Mouse (Mus musculus) layer of hippocampus, adult 9-11 months (tissue): ENCODE measurements around the gene Saa1.
"Not testable (repeated sequence)": the region's sequence is repeated elsewhere in the genome, so short reads cannot be mapped to it uniquely, and the experiment has no call there.

Source experiments
- DNase-seq: peaks from one replicate; pipeline ENCODE4 v3.0.0; 2022

Gene Saa1

DNA sequence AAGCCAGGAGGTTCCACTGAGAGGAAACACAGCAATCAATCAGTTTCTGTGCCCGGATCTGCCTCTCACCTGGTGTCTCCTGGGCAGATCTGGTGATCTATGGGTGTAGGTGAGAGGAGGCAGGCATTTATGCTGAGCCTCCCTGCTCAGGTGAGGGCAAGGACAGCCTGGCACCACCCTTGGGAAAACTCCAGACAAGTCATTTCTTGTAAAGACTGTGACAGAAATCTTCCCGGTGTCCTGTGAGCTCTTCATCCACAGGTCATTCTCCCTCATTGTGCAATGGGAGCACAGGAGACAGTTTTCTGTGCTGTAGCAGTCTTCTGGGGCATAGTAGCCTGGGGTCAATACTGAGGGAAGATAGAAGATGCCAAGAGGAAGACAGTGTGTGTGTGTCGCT is at the start of gene Saa1:
Gene Saa1 (minus strand): TSS at position 101 of the 400 bp plus-strand sequence.
- not testable (repeated sequence) for DNase-seq

DNA sequence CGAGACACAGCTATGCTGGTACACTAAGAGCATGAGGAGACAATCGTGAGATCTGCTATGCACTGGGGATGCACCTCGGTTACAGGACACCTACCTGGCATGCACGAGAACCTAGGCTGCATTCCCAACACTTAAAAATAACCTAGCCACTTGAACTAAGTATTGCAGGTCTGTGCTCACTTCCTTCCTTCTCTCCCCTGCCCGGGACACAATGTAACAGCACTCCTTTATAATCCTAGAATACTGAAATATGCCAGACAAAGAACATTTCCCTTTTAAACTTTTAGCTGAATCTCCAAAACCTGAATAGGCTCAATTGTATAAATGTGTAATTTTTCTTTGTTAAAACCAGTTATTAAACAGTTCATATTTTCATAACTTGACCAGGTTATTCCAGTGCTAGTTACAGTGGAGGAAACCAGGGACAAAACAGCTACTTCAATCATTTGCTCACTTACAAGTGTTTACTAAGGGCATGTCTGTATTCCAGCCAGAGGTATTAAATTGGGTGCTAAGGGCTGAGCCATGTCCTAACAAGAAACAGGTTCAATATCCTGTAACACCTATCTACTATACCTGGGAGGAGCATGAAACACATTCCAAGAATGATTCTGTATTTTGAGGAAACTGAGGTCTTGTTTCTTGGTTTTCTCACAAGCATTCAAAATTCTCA is 46.5 kb upstream of the Saa1 start:
- no peak for DNase-seq

DNA sequence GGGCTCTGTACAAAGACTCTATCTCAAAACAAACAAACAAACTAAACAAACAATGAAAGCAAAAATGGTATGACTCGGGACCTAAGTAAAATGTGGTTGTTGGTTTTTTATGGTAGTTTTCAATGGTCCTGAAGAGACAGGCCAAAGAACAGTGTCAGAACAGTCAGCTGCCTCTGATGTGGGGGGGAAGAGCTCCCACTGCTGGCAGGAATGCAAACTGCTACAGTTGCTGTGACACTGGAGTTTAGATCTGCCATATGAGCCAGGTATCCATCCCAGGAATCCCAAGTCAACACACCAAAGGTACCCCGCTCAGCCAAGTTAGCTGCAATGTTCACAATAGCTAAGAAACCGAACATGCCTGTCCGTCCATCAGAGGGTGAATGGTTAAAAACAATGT is 27.9 kb upstream of the Saa1 start:
- peak; percentile 16 for DNase-seq

DNA sequence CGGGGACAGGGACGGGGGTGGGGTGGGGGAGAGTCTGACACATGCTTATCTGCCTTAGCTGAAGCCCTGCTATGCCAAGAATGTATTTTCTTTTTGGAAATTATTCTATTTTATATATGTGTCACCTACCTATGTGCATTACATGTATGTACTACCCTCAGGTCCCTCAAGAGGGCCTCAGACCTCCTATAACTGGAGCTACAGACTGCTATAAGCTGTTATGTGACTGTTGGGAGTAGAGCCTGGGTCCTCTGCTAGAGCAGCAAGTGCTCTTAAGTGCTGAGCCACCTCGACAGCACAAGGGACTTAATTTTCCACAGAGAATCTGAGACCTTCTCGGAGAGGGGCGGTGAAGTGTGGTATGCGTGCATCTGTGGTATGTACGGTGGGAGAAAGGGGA is 25.7 kb upstream of the Saa1 start:
- no peak for DNase-seq

DNA sequence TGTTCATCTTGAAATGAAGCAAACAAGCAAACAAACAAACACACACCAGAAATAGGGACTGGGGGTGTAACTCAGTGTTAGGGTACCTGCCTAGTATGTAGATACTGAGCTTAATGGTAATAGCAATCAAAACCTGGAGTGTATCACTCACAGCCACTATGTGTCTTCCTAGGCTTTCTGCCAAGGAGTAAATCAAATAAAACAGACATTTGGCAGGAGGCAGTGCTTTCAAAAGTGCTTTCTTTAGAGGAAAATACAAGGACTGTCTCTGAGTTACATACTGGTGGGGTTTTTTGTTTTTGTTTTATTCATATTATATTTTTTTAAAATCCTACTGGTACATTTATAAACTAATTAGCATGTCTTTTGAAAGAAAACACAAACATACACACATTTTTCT is 24.6 kb upstream of the Saa1 start:
- no peak for DNase-seq

DNA sequence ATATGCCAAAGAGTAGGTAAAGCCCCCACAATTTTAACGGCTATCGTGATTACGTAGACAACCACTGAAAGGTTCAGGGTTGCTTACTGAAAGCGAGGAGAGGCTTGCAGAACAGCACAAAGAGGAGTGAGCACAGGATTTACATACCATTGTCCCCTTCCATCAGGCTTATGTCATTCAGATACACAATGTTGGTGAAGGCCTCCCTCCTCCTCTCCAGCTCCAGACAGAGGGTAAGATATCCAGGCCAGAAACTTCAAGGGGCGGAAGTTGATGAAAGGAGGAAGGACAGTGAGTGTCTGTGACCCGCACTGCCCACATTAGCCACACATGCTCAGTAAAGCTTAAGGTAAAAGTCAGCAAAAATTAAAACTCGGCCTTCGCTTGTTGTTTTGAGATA is 21.9 kb upstream of the Saa1 start:
- no peak for DNase-seq

DNA sequence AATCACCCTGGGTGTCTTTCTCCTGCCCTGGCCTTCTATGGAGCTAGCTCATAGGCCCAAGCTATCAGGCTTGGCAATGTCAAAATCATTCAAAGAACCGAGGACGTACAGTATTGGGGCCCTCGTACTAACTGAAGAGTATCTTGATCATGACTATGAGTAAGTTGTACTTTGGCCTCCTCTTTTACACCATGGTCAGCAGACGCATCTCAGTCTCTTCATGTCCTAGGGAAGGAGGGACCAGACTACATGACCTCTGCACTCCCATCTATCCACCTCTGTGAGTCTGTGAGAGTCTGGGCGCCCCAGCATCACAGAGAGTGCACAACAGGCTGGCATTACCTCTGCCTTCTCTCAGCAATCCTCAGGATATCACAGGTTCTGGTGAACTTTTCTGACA is 19.8 kb upstream of the Saa1 start:
- DNase-seq = no peak

DNA sequence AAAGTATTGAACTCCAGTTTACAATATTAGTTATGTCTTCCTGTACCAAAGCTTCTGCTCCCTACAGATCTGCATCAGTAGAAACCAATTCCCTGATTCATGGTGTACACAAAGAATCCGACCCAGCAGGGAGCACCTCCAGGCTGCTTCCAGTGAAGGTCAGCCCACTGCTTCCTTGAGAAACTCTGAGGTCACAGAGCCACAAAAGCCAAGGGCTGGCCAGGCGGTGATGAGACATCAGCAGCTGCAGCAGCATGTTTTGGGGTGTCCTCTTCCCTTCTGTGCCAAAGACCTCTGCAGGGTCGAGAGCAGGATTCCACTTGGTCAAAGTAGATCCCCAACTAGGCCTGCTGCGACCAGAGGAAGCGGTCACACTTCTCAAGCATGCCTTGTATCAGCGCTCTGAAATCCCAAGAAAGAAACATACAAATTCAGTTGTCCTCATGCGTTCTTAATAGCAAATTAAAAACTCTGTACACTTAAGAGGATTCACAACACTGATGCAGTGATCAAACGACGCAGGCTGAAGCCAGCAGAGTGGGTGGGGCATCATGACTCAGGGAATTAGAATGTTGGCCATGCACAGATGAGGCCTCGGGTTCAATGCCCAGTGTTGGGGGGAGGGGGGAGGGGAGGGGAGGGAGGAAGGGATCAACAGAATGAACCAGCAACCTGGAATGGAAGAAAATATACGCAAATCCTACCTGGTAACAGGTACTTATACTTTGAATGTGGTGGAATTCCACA is 18.4 kb upstream of the Saa1 start:
- no peak for DNase-seq

DNA sequence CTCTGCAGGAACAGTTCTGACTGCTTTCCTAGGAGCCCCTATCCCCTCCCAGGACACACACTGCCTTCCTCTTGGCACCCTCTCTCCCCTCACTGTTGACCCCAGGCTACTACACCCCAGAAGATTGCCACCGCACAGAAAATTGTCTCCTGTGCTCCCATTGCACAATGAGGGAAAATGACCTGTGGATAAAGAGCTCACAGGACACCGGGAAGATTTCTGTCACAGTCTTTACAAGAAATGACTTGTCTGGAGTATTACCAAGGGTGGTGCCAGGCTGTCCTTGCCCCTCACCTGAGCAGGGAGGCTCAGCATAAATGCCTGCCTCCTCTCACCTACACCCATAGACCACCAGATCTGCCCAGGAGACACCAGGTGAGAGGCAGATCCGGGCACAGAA is 8.7 kb upstream of the Saa1 start, which contains the start of gene Saa2:
Gene Saa2 (plus strand): TSS at position 301 of the 400 bp plus-strand sequence.
- DNase-seq = no peak

DNA sequence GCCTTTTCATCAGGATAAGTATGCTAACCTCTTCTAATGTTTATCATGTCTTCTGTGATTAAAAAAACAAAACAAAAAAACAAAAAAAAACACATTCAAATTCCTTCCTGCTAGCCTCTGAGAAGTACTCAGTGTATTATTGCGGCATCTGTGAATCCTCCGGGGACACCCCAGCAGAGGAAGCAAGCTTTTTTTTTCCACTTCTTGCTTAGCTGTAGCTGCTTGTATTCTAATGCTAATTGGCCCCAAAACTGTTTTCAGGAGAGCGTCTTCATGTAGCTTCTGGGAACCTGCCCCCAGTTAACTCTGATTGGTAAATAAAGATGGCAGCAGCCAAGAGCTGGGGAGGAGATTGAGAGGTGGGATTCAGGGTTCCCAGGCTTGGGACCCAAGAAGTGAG is 5.7 kb upstream of the Saa1 start:
- no peak for DNase-seq

DNA sequence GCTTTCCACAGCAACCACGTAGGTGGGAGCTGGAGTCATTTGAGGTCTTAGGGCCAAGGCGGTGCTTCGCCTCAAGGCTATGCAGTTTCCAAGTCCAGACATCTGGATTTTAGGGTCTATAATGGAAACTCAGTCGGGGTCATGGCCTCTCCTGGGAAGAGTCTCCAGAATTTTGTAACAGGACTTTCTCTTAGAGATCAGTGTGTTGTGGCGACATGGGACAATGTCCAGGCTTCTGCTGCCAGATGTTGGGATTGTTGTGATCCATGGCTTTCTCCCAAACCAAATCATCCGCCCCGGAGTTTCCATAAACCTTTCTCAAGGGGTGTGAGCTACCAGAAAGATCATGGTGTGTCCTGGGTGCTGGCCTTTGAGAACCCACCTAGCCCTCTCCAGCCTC is 3.6 kb upstream of the Saa1 start:
- no peak for DNase-seq

DNA sequence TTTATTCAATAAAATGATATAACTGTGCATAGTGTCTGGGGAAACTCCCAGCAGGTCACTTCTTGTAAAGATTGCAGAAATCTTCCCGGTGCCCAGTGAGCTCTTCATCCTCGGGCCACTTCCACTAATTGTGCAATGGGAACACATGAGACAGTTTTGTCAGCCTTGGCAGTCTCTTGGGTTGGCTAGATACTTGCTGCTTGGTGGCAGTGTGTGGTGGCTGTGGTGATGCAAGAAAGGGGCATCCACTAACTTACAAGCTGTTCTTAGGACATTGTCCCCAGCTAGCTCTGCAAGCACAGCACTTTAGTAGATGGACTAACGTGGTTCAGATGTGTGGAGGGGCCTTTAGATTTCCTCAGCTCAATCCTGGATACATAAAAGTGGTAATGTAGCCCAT is 3.0 kb upstream of the Saa1 start:
- no peak for DNase-seq

DNA sequence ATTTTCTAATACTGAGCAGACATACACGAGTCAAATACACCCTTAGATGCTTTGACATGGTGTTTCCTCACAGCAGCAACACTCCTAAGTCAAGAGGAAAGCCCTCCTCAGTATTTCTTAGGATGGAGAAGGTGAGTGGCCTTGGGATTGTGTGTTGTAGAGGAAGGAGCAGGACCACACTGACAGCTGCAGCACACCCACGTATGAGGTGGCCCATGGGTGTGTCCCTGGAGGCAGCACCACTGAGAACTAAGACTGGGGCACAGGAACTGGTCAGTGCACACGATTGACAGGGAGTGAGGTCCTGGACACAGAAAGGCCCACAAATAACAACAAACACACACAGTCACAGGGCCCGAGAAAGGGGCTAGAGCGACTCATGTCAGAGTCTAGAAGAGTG is 2.7 kb downstream of the Saa1 start:
- not testable (repeated sequence) for DNase-seq

DNA sequence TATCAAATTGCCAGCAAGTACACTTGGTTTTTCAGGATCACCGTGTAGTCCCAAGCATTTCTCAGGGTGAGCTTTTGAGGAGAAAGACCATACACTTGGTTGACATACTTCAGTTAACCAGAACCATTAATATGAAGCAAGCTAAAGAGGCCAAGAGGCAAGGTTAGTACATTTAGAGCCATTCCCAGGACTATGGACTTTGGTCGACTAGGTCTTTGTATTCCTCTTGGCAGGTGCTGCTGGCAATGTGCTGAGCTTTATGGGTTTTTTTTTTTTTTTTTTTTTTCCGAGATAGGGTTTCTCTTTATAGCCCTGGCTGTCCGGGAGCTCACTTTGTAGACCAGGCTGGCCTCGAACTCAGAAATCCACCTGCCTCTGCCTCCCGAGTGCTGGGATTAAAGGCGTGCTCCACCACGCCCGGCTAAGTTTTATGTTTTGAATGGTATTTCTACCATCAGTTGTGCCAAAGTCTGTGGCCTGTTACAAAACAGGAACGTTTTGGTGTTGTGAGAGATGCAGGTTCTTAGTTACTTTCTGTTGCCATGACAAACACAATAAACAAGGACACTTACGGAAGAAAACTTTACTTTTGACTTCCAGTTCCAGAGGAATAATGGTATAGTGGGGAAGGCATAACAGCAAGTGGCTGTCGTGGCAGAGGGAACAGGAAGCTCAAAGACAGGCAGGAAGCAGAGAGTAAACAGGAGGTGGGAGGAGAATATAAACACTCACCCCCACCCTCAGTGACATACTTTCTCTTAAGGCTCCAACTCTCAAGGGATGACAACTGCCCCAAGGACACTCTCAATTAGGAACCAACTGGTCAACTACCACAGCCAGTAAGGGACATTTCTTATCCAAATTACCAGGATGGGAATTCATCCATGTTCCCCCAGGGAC is 4.0 kb downstream of the Saa1 start:
- DNase-seq = no peak

DNA sequence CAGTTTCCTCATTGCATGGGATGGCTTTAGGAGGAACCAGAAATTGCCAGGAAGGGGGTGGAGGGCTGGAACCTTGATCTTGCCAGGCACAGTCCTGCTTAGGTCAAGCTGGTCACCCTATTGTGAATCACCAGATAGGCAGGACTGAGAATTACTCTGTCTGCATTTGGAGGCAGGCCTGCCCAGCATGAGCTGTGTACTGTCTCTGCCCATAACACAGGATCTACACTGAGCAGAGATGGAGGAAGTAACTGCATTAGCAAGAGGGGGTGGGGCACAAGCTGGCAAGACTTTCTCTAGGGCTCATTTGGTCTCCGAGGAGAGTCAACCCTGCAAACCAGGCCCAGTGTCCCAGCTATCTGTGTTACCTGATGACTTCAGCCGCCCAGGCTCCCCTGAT is 7.8 kb downstream of the Saa1 start:
- DNase-seq = no peak

DNA sequence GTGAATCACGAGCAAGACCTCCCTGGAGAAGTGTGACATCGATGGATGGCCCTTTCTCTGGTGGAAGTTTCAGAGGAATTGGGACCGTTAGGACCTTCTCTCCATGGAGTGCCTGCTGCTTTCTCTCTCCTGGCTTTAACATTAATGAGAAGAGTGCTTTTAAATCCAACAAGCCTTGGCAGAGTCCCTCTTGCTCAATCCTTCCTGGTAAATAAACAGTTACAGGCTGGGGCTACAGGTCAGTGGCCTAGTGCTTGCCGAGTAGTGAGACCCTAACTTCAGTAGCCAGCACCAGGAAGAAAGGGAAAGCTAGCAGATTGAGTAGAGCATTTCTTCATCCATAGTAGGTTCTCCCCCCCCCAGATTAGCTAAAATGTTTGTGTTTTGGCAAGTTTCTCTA is 10.3 kb downstream of the Saa1 start, which contains the start of gene Saa4:
Gene Saa4 (minus strand): TSS at position 146 of the 400 bp plus-strand sequence.
- no peak for DNase-seq

DNA sequence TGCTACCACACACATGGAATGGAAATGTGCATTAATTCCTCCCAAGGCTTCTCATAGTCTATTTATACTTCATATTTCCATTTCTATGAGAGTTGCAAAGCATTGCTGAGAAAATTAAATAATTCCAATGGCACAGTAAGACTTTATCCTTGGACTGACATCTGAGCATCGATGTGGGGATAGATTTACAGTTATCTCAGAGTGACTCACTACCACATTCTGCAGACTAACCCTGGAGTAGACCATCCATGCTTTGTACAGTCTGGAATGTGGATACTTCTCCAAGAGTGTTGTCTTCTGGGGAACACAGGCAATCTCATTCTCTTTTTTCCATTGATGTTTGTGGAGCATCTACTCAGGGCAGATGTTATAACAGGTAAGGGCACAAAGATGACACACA is 15.2 kb downstream of the Saa1 start:
- DNase-seq = no peak

DNA sequence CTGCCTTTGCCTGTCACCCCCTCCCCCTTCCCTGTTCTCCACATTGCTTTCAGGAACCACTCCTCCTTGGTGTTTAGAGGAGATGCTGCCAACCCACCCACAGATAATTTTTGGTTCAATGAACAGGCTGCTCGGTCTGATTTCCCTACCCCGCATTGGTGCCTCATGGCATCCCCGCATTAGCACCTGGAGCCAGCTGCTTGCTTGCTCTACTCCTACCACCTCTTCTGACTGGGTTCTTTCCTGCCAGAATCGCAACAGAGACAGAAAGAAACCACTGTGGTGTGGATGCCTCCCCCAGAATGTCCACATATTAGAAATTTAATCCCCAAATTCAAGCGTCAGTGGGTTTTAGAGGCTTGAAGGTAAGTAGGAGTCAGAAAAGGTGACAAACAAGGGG is 18.4 kb downstream of the Saa1 start:
- peak; percentile 41 for DNase-seq

DNA sequence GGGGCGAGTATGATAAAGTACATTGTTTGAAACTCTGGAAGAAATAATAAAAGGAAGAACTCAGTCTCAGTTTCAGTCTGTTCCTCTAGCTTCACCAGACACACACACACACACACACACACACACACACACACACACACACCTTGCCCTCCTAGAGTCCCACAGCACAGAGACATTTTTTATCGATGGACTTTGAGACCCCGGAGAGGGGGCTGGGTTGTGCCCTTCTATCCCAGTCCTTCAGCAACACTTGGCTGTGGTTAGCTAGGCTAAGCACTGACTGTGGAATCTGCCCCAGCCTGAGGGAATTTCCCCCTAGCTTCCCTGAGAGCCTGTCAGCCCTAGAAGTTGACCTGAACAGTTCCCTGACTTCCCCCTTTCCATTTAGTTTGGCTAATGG is 18.9 kb downstream of the Saa1 start:
- DNase-seq = no peak

DNA sequence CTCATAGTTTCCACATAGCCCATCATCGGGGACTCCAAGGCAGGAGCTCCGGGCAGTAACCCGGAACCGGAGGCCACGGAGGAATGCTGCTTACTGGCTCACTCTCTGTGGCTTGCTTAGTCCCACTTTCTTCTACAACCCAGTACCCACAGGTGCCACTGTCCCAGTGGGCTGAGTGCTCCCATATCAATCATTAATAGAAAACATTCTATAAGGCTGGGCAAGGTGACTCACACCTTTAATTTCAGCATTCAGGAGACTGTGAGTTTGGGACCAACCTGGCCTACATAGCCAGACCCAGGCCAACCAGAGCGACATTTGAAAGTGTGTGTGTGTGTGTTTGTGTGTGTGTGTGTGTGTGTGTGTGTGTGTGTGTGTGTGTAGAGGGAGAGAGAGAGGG is 19.4 kb downstream of the Saa1 start:
- no peak for DNase-seq

DNA sequence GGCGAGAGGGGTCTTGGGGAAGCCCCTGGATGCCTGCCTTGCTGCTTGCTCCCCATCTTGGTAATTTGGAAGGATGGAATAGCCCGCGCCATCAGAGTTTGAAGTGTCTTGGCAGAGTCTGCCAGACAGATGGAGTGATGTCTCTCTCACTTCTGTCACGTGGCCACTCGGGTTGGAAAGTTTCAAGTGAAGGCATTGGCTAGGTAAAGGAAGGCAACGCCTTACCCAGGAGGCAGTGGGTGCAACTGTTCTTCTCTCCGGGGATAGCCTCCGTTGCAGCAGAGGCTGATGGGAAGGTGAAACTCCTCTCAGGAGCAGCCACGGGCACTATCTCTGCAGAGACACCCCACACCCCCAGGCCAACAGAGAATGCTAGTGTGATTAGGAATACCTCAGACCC is 22.3 kb downstream of the Saa1 start:
- DNase-seq = no peak

DNA sequence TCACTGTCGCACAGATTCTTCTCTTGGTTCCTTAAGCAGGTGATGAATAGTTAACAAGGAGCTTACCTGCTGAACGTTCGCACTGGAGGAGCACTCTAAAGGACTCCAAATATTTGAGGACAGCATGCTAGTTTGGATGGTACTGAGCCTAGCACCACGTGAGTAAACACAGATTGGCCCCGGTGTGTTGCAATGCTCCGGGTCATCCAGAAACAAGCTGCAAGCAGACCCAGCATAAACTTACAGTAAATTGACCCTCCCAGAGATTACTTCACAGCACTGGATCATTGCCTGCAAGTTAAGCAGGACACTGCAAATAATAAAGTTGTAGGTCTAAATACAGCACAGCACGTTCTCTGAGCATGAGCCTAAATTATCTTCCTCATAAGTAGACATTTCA is 23.3 kb downstream of the Saa1 start:
- no peak for DNase-seq

DNA sequence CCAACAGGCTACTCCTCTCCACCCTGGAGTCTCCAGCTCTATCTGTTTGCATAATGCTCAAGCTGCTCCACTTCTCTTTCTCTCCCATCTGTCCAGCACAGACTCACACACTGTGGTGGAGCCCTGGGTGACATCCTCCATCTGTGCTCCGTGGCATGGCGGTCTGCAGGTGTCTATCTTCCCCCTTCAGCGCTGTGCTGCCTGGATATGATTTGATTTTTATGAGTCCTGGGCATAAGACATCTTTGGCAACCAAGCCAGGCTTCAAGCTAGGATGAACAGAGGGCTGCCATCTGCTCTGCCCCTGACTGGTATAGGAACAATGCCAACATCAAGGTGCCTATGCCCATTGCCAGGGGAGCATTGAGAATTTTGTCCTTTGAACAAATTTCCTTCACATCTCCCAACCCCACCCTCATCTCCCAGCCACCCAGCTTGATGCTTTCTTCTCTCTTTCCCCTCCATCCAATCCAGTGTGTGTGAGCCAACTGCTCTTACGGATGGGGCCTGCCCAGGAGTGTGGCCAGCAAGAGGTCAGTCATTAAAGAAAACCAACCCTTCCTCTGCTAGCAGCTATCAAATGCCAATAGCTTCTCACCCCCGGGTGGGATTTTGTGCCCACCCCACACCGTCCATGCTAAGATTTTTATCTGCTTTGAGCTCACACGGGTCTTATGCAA is 24.0 kb downstream of the Saa1 start:
- no peak for DNase-seq
